Mouse (Mus musculus) yolk sac, embryonic 10.5 days (tissue): ENCODE results near the gene Arrdc2.

Experiments
- DNase-seq: peaks from one replicate; pipeline ENCODE4 v3.0.0-alpha.2; 2017; ENCODE audit warnings: low spot score

Gene Arrdc2

DNA sequence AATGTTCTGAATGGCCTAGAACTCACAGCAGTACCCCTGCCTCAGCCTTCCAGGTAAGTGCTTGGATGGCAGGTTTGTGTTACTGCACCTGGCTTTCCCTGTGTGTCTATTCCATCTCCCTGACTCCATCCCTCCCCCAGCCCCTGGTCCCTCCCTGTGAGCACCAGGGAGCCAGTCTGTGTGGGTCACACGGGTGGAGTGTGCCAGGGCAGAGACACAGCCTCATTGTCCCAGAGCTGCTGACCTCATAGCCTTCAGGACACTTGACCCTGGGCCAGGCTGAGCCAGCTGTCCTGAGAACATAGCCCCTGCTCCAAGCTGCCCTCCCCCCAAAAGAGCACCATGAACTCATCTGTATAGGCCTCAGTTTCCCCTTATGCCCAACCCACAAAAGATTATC lies 32.2 kb downstream of the Arrdc2 start:
- DNase-seq = no peak

GRCm38 (mm10) chr8:70806541-70806940 lies 33.0 kb downstream of the Arrdc2 start:
- DNase-seq = no peak

GRCm38 (mm10) chr8:70804481-70805206 lies 34.9 kb downstream of the Arrdc2 start, which contains the start of gene Mast3:
TSS of gene Mast3 (minus strand) at chr8:70805054.
- DNase-seq = peak; percentile 85

DNA sequence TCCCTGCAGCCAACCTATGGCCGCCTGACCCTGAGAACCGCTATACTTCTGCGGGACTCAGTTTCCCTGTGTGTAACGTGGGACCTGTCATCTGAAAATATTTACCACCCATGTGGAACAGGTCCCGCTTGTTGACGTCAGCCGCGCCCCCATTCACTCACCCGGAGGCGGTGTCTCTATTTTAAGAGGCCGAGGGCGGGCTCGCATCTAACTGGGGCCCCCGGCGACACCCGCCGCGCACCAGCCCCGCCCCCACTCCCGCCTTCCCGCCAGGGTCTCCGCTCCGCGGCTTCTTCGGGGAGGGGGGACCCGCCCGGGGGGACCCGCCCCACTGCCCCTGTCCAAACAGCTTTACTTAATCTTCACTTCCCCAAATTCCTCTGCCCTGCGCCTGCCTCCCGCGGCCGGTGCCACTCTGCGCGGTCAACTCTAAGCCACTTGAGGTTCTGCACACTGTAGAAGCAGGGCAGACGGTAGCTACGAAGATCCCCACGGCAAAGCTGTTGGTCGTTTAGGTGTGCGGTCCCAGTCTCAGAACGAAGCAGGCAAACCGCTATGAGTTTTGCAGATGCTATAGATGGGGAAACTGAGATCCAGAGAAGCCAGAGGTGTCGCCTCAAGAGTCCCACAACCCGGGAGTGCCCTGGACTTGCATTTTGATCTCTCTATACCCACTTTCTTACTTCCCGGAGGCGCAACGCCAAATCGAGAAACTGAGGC lies 35.6 kb downstream of the Arrdc2 start:
- DNase-seq = no peak

DNA sequence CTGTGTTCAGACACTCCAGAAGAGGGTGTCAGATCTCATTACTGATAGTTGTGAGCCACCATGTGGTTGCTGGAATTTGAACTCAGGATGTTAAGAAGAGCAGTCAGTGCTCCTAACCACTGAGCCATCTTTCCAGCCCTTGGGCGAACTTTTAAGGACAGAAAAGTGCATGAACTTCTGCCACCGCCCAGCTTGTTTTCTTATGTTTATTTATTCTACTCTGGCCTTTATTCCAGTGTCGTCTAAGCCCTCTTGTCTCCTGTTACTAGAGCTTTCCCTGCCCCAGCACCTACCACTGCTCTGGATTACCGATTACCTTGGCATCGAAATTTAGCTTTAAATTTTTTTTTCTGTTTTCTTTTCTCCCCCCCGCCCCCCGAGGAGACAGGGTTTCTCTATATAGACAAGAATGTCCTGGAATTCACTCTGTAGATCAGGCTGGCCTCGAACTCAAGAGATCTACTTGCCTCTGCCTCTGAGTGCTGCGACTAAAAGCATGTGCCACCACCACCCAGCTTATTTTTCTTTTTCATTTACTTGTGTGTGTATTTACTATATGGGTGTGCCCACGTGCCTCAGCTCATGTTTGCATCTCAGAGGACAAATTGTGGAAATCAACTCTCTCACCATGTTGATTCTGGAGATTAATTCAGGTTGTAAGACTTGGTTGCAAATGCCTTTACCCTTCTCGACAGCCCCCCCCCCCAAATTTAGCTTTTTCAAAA lies 36.6 kb downstream of the Arrdc2 start:
- no peak for DNase-seq

GRCm38 (mm10) chr8:70801830-70802229 lies 37.7 kb downstream of the Arrdc2 start:
- no peak for DNase-seq

- no peak for DNase-seq
Observed at GRCm38 (mm10) chr8:70801156-70801555, 38.4 kb downstream of the Arrdc2 start.

DNA sequence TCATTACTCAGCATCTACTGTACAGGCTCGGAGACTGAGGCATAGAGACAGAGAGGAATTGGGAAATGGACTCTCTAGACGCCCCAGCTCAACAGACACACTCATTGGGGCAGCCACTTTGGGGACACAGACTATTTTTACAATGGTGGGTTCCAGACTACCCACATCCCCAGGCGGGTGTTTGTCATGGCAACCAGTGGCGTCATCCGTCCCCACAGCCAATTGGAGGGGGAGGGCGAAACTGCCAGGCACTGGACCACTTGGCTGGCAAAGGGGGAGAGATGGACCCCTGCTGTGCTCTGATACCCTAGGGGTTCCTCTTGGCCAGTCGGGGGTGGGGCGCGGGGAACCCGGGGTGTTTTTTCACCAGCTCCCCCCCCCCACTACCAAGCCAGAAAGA lies 38.9 kb downstream of the Arrdc2 start:
- no peak for DNase-seq

DNA sequence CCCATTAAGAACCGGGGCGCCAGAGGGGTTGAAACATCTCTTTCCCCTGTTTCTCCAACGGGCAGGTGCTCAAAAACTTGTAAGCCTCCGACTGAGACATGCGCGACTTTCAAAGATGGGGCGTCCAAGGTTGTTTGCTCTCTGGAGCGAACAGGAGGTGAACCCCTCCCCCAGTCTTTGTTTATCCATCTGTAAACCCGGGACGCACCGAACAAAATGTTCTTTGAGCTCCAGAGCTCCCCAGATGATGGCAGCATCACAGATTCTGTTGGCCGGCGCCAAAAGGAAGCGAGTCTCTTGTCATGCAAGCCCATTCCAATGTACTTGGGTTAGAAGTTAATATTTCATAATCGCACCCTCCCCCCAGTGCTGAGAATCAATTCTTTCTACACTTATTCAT lies 41.2 kb downstream of the Arrdc2 start:
- no peak for DNase-seq

DNA sequence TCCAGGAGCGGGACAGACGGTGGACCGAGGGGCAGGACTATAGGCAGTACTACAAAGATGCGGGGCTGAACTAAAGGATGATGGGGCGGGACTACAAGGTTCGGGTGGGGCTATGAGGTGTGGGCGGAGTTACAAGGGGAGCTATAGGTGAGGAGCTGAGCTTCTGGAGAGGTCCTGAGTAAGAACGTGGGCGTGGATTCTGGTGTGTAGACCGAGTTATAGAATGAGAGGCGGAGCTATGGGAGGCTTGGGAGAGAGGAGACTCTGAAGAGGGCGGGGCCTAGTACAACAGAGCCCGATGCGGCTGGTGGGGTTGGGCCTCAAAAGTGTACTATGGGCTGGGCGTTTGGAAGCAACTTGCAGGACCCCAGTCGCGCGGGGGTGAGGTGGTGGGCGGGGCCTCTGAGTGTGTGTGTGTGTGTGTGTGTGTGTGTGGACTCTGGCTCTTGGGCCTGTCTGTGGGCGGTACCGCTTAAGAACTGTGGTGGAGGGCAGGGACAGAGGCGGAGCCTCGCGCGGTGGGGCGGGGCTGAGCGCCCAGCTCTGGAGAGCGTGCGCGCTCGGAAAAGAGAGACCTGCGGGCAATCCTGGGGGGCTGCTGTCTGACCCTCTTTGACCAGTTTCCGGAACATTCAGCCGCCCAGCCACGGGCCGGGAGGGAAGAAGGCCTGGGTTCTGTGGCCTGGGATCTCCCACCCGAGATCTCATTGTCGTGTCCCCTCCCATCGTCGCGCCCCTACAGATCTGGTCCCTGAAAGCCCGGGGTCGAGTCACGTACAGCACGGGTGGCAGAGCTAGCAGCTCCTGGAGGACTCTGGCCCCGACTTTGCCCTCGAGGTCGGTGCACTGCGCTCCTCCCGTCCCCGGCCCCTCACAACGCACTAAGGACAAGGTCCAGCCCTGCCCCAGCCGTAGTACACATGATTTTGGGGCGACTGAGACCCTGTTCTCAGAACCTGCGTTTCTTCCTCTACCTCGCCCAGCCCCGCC lies 42.1 kb downstream of the Arrdc2 start:
- peak; percentile 97 for DNase-seq

GRCm38 (mm10) chr8:70796403-70797080 lies 43.0 kb downstream of the Arrdc2 start:
- DNase-seq = no peak

- DNase-seq = no peak
Observed at GRCm38 (mm10) chr8:70795370-70795769, 44.1 kb downstream of the Arrdc2 start.

- DNase-seq = no peak
Observed at GRCm38 (mm10) chr8:70794215-70794614, 45.3 kb downstream of the Arrdc2 start.

DNA sequence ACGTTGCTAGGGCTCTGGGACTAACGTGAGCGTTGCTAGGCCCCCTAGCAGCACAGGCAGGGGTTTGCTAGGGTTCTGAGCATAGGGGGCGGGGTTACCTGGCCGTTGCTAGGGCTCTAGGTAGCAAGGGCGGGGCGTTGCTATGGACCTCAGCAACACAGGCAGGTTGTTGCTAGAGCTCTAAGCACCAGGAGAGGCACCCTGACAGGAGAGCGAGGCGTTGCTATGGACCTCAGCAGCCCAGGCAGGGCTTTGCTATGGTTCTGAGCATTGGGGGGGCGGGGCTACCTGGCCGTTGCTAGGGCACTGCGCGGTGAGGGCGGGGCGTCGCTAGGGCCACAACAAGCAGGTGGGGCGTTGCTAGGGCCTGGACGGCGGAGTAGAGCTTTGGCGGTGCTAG lies 46.8 kb downstream of the Arrdc2 start:
- DNase-seq = peak; percentile 88

DNA sequence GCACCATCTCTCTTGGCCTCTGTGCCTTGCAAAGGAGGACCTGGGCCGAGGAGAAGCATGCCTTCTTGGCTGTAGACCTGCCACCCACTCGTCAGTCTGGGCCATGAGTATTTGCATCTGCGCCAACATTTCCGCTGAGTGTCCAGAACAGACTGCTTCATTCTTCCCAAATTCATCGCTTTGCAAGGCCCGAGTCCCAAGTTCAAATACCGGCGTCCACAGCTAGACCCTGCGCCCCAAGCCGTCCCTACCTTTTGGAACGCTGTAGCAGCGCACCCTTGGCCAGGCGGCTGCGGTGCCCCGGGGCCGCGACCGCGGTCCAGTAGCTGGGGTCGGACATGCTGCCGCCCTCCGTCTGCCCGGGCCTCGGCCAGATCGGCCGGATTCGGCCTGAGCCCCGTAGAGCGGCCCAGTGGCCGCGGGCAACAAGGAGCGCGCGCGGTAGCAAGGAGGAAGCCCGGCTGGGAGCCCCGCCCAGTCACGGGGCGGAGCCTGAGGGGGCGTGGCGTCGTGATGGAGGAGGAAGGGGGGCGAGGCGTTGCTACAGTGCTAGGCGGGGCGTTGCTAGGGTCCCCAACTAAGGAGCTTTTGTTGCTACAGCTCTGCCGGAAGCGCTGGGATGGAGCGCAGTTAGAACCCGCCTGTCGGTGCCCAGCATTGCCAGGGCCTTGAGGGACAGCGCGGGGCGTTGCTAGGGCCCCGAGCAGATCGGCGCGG lies 47.4 kb downstream of the Arrdc2 start:
- peak; percentile 97 for DNase-seq

GRCm38 (mm10) chr8:70791294-70791701 lies 48.2 kb downstream of the Arrdc2 start:
- DNase-seq = no peak

DNA sequence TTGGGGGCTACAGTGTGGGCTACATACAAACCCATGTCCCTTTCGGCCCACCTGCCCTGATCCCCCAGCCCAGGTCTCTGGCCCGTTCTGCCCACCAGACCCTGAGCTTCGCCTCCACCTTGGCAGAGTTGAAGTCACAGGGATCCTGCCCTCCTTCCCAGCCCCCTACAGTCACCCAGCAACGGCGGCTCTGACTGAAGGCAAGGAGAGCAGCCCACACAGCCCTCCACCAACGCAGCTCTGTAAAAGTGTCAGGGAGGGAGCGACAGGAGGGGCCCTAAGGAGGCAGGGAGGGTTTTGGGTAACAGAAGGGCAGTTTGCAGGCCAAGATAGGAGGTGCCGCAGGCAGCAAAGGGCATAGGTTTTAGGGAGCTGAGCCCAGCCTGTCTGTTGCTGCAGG lies 48.7 kb downstream of the Arrdc2 start:
- no peak for DNase-seq

- DNase-seq = no peak
Observed at GRCm38 (mm10) chr8:70789046-70789445, 50.5 kb downstream of the Arrdc2 start.

GRCm38 (mm10) chr8:70787941-70788667 lies 51.4 kb downstream of the Arrdc2 start:
- DNase-seq = peak; percentile 91

GRCm38 (mm10) chr8:70787051-70787445 lies 52.5 kb downstream of the Arrdc2 start:
- no peak for DNase-seq
